Mouse (Mus musculus) testis, adult 2 months (tissue): ENCODE measurements at regions not wholly inside any gene's neighbourhood (a gene's known extent, or its start where the extent isn't known, plus 50 kb on each side); places are given as distances from the start of the nearest gene placed in this dataset.

Source experiments
- H3K27ac ChIP-seq: fragments of 200-500 bp; 2 replicates; pipeline ENCODE4 v1.5.1; 2012; ENCODE audit warnings: low read depth, low read length; ENCODE audit not compliant: control insufficient read depth, insufficient read depth
- H3K27me3 ChIP-seq: fragments of 200-500 bp; 2 replicates; pipeline ENCODE4 v1.6.1; 2012; ENCODE audit warnings: mild to moderate bottlenecking, low read length, moderate library complexity; ENCODE audit not compliant: control insufficient read depth, insufficient read depth
- H3K36me3 ChIP-seq: fragments of 200-500 bp; 2 replicates; pipeline ENCODE4 v1.6.1; 2012; ENCODE audit warnings: mild to moderate bottlenecking, low read length; ENCODE audit not compliant: control insufficient read depth, insufficient read depth
- H3K4me1 ChIP-seq: fragments of 200-500 bp; 2 replicates; pipeline ENCODE4 v1.6.1; 2012; ENCODE audit warnings: low read length; ENCODE audit not compliant: control insufficient read depth, insufficient read depth
- H3K4me3 ChIP-seq: fragments of 200-500 bp; 2 replicates; pipeline ENCODE4 v1.5.1; 2012; ENCODE audit warnings: low read depth, mild to moderate bottlenecking, low read length, moderate library complexity, mixed read lengths; ENCODE audit not compliant: control insufficient read depth
- CTCF ChIP-seq: fragments of 200-500 bp; IDR thresholded peaks from 2 replicates; pipeline ENCODE4 v1.5.1; 2012; ENCODE audit warnings: low read depth, mild to moderate bottlenecking, inconsistent platforms, low read length, moderate library complexity; ENCODE audit not compliant: control insufficient read depth, insufficient read depth, insufficient replicate concordance
- POLR2A ChIP-seq: fragments of 200-500 bp; IDR thresholded peaks from 2 replicates; pipeline ENCODE4 v1.6.1; 2012; ENCODE audit warnings: low read depth, mild to moderate bottlenecking, inconsistent platforms, low read length, moderate library complexity; ENCODE audit not compliant: control insufficient read depth

- no peaks in the 10 kb centered on the region for H3K27me3 ChIP-seq
- H3K4me3 ChIP-seq = peak overlapping the region; percentile 84
- TF ChIP-seq POLR2A = no peak
- no peak for TF ChIP-seq CTCF
- no peaks in the 10 kb centered on the region for H3K36me3 ChIP-seq
- peaks cover 9% of the 10 kb centered on the region for H3K4me1 ChIP-seq
- peak overlapping the region; percentile 10 for H3K27ac ChIP-seq
These were observed 121.9 kb upstream of the Serp2 start for GRCm38 (mm10) chr14:76678512-76679134.

DNA sequence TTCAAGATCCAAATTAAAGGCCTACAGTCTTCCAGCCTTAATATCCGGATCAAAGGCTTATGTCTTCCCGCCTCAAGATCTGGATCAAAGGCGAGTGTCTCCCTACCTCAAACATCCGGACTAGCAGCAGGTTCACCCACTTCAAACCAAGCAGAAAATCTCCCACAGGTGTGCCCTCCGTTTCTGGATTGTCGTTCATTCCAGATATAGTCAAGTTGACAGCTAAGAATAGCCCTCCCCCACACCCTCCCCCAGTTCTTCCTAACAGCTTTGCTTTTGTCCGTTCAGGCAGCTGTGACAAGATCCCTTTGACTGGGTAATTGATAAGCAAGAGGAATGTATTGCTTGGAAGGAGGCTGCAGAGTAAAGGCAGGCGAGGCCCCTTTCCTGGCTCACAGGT lies 118.3 kb upstream of the Serp2 start:
- TF ChIP-seq CTCF (no peak), POLR2A (no peak)
- Histone ChIP-seq H3K4me1 (peaks cover 3% of the 10 kb centered on the region), H3K36me3 (no peaks in the 10 kb centered on the region), H3K4me3 (peak overlapping the region; percentile 64), H3K27ac (no peak overlapping the region), H3K27me3 (no peaks in the 10 kb centered on the region)

- no peak overlapping the region for H3K4me3 ChIP-seq
- H3K4me1 ChIP-seq = peaks cover 3% of the 10 kb centered on the region
- H3K36me3 ChIP-seq = no peaks in the 10 kb centered on the region
- TF ChIP-seq POLR2A (no peak), CTCF (no peak)
- peak overlapping the region; percentile 19; the same call in 1 of the 2 replicates for H3K27ac ChIP-seq
- H3K27me3 ChIP-seq = no peaks in the 10 kb centered on the region
These were observed 117.1 kb upstream of the Serp2 start for GRCm38 (mm10) chr14:76673671-76674331.

DNA sequence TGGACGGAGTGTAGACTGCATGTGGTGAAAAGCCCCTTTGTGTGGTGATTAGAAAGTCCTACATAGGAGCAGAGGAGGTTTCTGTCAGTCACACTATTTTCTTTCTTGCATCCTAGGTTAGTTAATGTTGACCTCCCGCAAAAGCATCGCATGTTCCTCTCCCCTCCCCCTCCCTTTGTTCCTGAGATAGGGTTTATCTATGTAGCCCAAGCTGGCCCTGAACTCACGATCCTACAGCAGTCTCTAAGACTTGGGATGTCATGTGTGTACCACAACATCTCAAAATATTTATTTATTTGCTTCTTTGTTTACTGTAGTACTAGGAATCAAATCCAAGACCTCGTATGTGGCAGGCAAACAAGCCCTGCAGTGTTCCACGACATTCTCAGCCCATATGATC lies 116.2 kb upstream of the Serp2 start:
- Histone ChIP-seq H3K27ac (no peak overlapping the region; the same call in 1 of the 2 replicates), H3K4me1 (peaks cover 3% of the 10 kb centered on the region), H3K4me3 (no peak overlapping the region), H3K36me3 (no peaks in the 10 kb centered on the region), H3K27me3 (no peaks in the 10 kb centered on the region)
- TF ChIP-seq POLR2A (no peak), CTCF (no peak)

GRCm38 (mm10) chr14:76672442-76672841 lies 115.8 kb upstream of the Serp2 start:
- Histone ChIP-seq H3K27ac (no peak overlapping the region), H3K27me3 (no peaks in the 10 kb centered on the region), H3K36me3 (no peaks in the 10 kb centered on the region), H3K4me3 (no peak overlapping the region), H3K4me1 (peaks cover 3% of the 10 kb centered on the region)
- TF ChIP-seq POLR2A (no peak), CTCF (no peak)

DNA sequence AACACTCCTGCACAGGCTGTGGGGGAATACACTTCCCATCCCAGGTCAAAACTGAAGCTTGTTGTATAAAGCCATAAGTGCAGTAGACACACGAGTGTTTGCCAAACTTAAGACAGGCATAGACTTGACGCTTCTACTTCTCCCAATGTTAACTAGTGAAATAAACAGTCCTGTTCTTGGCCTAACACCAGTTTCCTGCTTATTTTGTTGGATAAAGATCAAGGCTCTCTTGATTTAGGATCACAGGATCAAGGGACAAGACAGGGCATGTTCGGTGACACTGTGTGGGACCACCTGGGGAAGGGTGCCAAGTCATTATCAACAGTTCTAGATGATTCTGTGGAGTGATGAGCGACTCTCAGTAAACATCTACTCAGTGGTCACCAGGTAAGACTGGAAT lies 114.3 kb upstream of the Serp2 start:
- Histone ChIP-seq H3K27me3 (no peaks in the 10 kb centered on the region), H3K27ac (no peak overlapping the region), H3K4me3 (no peak overlapping the region), H3K36me3 (no peaks in the 10 kb centered on the region), H3K4me1 (peaks cover 3% of the 10 kb centered on the region)
- TF ChIP-seq POLR2A (no peak), CTCF (no peak)

GRCm38 (mm10) chr14:76665754-76666371 lies 109.2 kb upstream of the Serp2 start:
- Histone ChIP-seq H3K4me1 (no peaks in the 10 kb centered on the region), H3K27me3 (no peaks in the 10 kb centered on the region), H3K36me3 (no peaks in the 10 kb centered on the region), H3K27ac (no peak overlapping the region), H3K4me3 (no peak overlapping the region)
- TF ChIP-seq CTCF = no peak
- no peak for TF ChIP-seq POLR2A
